Mouse (Mus musculus): ENCODE data around the gene Fam170b. TPM values are rescaled to one million over a fixed set of nuclear protein-coding genes. Genes with fewer than 3 reads are reported as not detected.

Gene Fam170b
- polyA plus RNA-seq, 1 experiment, result not detected

DNA sequence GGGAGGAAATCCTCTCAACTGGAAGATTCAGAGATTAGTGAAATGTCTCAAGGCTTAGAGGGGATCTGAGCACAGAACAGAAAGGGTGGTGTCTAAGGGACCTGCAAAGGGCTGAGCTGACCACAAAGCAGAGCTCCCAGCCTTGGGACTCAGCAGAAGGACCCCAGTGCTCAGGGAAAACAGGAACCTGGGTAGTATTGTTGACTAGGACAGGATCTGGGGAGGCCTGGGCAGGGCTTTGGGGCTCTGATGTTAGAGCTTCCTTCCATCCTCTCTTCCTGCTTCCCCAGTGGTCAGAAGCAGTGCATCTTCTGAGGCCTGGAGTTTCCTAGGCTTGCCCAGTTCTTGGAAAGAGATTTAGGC is 32.1 kb upstream of the Fam170b start:
- no peaks in the 10 kb centered on the region for H3K79me3 ChIP-seq (ENCODE audit: low read depth)
- no peaks in the 10 kb centered on the region for H3K79me2 ChIP-seq (ENCODE audit: control insufficient read depth, insufficient read depth)
- TF ChIP-seq MAX (IDR thresholded peaks at IDR 0.05) (no peak), FOSL1 (IDR thresholded peaks at IDR 0.05; ENCODE audit: insufficient read depth, low read length, poor library complexity, severe bottlenecking) (no peak), MYOD1 (IDR thresholded peaks at IDR 0.05; ENCODE audit: control insufficient read depth, insufficient read length, low read depth) (no peak), CTCF (IDR thresholded peaks at IDR 0.05; ENCODE audit: control insufficient read depth, insufficient read depth, insufficient read length) (no peak), MYOG (IDR thresholded peaks at IDR 0.05; ENCODE audit: control insufficient read depth, extremely low read depth, insufficient read length) (no peak), CEBPB (IDR thresholded peaks at IDR 0.05; ENCODE audit: low read depth) (no peak), USF1 (IDR thresholded peaks at IDR 0.05; ENCODE audit: low read depth) (no peak)
- H3K27me3 ChIP-seq (ENCODE audit: control insufficient read depth, insufficient read depth, insufficient read length), result peaks cover 9% of the 10 kb centered on the region
- no peaks in the 10 kb centered on the region for H3K36me3 ChIP-seq (ENCODE audit: control insufficient read depth, insufficient read depth)
- no peak overlapping the region for H3ac ChIP-seq (ENCODE audit: control insufficient read depth, insufficient read length, low read depth)
- no peak overlapping the region for H3K4me3 ChIP-seq (ENCODE audit: insufficient read depth, poor library complexity, severe bottlenecking)

DNA sequence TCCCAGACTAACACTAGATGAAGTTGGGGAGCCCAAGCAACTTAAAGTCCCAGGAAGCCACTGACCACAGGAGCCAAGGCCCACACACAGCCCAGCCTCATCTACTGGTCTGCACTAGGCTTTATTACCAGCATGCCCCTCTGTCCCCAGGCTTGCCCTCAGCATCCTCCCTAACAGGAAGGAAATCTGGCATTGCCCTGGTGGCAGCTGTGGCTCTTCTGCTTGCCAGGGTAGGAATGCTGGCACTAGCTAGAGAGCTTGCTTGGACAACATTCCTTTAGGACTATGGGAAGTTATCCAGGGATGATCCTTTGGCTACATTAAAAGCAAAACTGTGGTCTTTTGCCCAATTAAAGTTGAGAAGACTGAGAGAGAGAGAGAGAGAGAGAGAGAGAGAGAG is 23.7 kb upstream of the Fam170b start:
- Histone ChIP-seq H3K4me3 (ENCODE audit: insufficient read depth, poor library complexity, severe bottlenecking) (no peak overlapping the region), H3K79me3 (ENCODE audit: low read depth) (no peaks in the 10 kb centered on the region), H3K36me3 (ENCODE audit: control insufficient read depth, insufficient read depth) (no peaks in the 10 kb centered on the region), H3ac (ENCODE audit: control insufficient read depth, insufficient read length, low read depth) (no peak overlapping the region), H3K79me2 (ENCODE audit: control insufficient read depth, insufficient read depth) (no peaks in the 10 kb centered on the region), H3K27me3 (ENCODE audit: control insufficient read depth, insufficient read depth, insufficient read length) (peaks cover 32% of the 10 kb centered on the region)
- TF ChIP-seq USF1 (IDR thresholded peaks at IDR 0.05; ENCODE audit: low read depth), result no peak
- TF ChIP-seq MYOD1 (IDR thresholded peaks at IDR 0.05; ENCODE audit: control insufficient read depth, insufficient read length, low read depth), result no peak
- TF ChIP-seq MYOG (IDR thresholded peaks at IDR 0.05; ENCODE audit: control insufficient read depth, extremely low read depth, insufficient read length), result no peak
- no peak for TF ChIP-seq CEBPB (IDR thresholded peaks at IDR 0.05; ENCODE audit: low read depth)

DNA sequence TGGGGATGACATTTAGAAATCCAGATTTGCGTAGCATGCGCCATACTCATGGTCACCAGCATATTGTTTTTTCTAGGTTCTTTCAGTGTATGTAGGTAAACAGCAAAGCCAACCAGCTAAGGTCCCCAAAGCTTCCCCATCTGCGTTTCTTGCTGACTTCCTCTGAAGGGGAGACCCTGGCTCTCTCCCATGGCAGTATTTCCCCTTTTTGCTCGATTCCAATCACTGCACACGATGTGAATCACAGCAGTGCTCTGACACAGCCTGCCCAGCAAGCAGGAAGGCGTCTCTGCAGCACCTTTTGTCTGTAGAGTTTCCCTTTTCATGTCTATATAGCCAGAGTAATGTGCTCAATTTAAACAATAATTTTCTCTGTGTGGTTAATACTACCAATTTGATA is 21.3 kb upstream of the Fam170b start:
- no peaks in the 10 kb centered on the region for H3K79me3 ChIP-seq (ENCODE audit: low read depth)
- TF ChIP-seq MYOD1 (IDR thresholded peaks at IDR 0.05; ENCODE audit: control insufficient read depth, insufficient read length, low read depth), result no peak
- TF ChIP-seq MAX (IDR thresholded peaks at IDR 0.05), result no peak
- no peak for TF ChIP-seq MYOG (IDR thresholded peaks at IDR 0.05; ENCODE audit: control insufficient read depth, extremely low read depth, insufficient read length)
- TF ChIP-seq USF1 (IDR thresholded peaks at IDR 0.05; ENCODE audit: low read depth), result no peak
- no peak for TF ChIP-seq CTCF (IDR thresholded peaks at IDR 0.05; ENCODE audit: control insufficient read depth, insufficient read depth, insufficient read length)
- TF ChIP-seq CEBPB (IDR thresholded peaks at IDR 0.05; ENCODE audit: low read depth), result no peak
- no peak for TF ChIP-seq FOSL1 (IDR thresholded peaks at IDR 0.05; ENCODE audit: insufficient read depth, low read length, poor library complexity, severe bottlenecking)
- H3ac ChIP-seq (ENCODE audit: control insufficient read depth, insufficient read length, low read depth), result no peak overlapping the region
- H3K27me3 ChIP-seq (ENCODE audit: control insufficient read depth, insufficient read depth, insufficient read length), result peaks cover 41% of the 10 kb centered on the region
- H3K4me3 ChIP-seq (ENCODE audit: insufficient read depth, poor library complexity, severe bottlenecking), result no peak overlapping the region
- H3K79me2 ChIP-seq (ENCODE audit: control insufficient read depth, insufficient read depth), result no peaks in the 10 kb centered on the region
- no peaks in the 10 kb centered on the region for H3K36me3 ChIP-seq (ENCODE audit: control insufficient read depth, insufficient read depth)

DNA sequence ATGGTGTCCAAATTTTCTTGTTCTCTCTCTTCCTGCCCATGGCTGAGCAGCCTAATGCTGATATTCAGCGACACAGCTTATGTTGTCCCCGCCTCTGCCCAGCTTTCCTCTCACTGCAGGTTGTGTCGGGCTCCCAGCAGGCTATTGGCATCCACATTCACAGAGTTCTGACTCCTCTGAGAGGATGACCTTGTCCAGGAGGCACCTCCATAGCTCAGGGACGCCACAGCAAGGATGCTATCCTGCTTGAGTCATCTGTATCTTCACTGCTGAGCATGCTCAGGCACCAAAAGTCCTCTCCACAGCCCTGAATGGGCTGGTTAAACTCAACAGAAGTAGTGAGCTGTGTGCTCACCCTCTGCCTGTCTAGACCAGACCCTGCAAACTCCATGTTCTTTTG is 18.8 kb upstream of the Fam170b start:
- Histone ChIP-seq H3K79me2 (ENCODE audit: control insufficient read depth, insufficient read depth) (no peaks in the 10 kb centered on the region), H3K79me3 (ENCODE audit: low read depth) (no peaks in the 10 kb centered on the region), H3K27me3 (ENCODE audit: control insufficient read depth, insufficient read depth, insufficient read length) (peaks cover 52% of the 10 kb centered on the region), H3ac (ENCODE audit: control insufficient read depth, insufficient read length, low read depth) (no peak overlapping the region), H3K4me3 (ENCODE audit: insufficient read depth, poor library complexity, severe bottlenecking) (no peak overlapping the region), H3K36me3 (ENCODE audit: control insufficient read depth, insufficient read depth) (no peaks in the 10 kb centered on the region)
- no peak for TF ChIP-seq CEBPB (IDR thresholded peaks at IDR 0.05; ENCODE audit: low read depth)
- TF ChIP-seq FOSL1 (IDR thresholded peaks at IDR 0.05; ENCODE audit: insufficient read depth, low read length, poor library complexity, severe bottlenecking), result no peak
- no peak for TF ChIP-seq USF1 (IDR thresholded peaks at IDR 0.05; ENCODE audit: low read depth)
- no peak for TF ChIP-seq MYOG (IDR thresholded peaks at IDR 0.05; ENCODE audit: control insufficient read depth, extremely low read depth, insufficient read length)
- TF ChIP-seq MAX (IDR thresholded peaks at IDR 0.05), result no peak
- no peak for TF ChIP-seq CTCF (IDR thresholded peaks at IDR 0.05; ENCODE audit: control insufficient read depth, insufficient read depth, insufficient read length)
- TF ChIP-seq MYOD1 (IDR thresholded peaks at IDR 0.05; ENCODE audit: control insufficient read depth, insufficient read length, low read depth), result no peak

DNA sequence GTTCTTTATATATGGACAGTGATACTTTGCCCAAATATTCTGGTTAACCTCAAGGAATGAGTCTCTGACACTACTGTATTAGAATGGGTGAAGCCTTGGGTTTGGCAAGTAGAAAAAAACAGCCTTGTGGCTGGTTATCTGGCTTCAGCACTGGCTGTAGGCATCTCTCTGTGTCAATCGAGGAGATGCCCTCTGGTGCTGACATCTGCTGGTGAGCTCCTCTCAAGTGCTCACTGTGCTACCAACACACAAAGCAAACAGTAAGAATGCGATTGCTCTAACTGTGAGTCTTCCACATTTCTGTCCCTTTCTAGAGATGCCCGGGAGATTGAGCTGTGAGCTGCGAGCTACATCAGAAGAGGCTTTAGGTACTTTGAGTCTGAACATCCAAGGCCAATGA is 17.2 kb upstream of the Fam170b start:
- no peaks in the 10 kb centered on the region for H3K36me3 ChIP-seq (ENCODE audit: control insufficient read depth, insufficient read depth)
- no peaks in the 10 kb centered on the region for H3K79me3 ChIP-seq (ENCODE audit: low read depth)
- H3K79me2 ChIP-seq (ENCODE audit: control insufficient read depth, insufficient read depth), result no peaks in the 10 kb centered on the region
- no peak overlapping the region for H3K4me3 ChIP-seq (ENCODE audit: insufficient read depth, poor library complexity, severe bottlenecking)
- TF ChIP-seq MYOD1 (IDR thresholded peaks at IDR 0.05; ENCODE audit: control insufficient read depth, insufficient read length, low read depth) (no peak), CTCF (IDR thresholded peaks at IDR 0.05; ENCODE audit: control insufficient read depth, insufficient read depth, insufficient read length) (no peak), CEBPB (IDR thresholded peaks at IDR 0.05; ENCODE audit: low read depth) (no peak), MYOG (IDR thresholded peaks at IDR 0.05; ENCODE audit: control insufficient read depth, extremely low read depth, insufficient read length) (no peak), FOSL1 (IDR thresholded peaks at IDR 0.05; ENCODE audit: insufficient read depth, low read length, poor library complexity, severe bottlenecking) (no peak), USF1 (IDR thresholded peaks at IDR 0.05; ENCODE audit: low read depth) (no peak), MAX (IDR thresholded peaks at IDR 0.05) (no peak)
- H3ac ChIP-seq (ENCODE audit: control insufficient read depth, insufficient read length, low read depth), result no peak overlapping the region
- H3K27me3 ChIP-seq (ENCODE audit: control insufficient read depth, insufficient read depth, insufficient read length), result peaks cover 50% of the 10 kb centered on the region

DNA sequence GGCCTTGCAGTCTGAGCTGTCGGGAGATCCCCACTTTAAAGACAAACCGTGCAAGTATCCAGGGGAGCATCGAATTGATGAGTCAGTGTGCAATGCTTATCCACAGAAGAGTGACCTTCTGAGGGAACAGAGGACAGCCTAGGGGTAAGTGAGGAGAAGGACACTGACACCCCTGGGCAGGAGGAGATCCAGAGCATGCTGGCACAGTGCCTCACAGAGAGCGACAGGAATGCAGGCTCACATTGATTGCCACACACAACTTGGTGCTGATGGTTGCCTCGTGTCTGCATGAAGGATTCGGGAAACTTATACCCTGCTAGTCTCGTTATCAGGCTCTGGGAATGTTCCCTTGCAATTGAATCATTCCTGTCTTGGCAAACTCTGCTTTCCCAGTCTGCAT is 16.5 kb upstream of the Fam170b start:
- TF ChIP-seq FOSL1 (IDR thresholded peaks at IDR 0.05; ENCODE audit: insufficient read depth, low read length, poor library complexity, severe bottlenecking), result no peak
- TF ChIP-seq MAX (IDR thresholded peaks at IDR 0.05), result no peak
- TF ChIP-seq CEBPB (IDR thresholded peaks at IDR 0.05; ENCODE audit: low read depth), result no peak
- TF ChIP-seq CTCF (IDR thresholded peaks at IDR 0.05; ENCODE audit: control insufficient read depth, insufficient read depth, insufficient read length), result no peak
- no peaks in the 10 kb centered on the region for H3K79me3 ChIP-seq (ENCODE audit: low read depth)
- peaks cover 48% of the 10 kb centered on the region for H3K27me3 ChIP-seq (ENCODE audit: control insufficient read depth, insufficient read depth, insufficient read length)
- no peaks in the 10 kb centered on the region for H3K36me3 ChIP-seq (ENCODE audit: control insufficient read depth, insufficient read depth)
- no peaks in the 10 kb centered on the region for H3K79me2 ChIP-seq (ENCODE audit: control insufficient read depth, insufficient read depth)
- H3ac ChIP-seq (ENCODE audit: control insufficient read depth, insufficient read length, low read depth), result no peak overlapping the region
- no peak overlapping the region for H3K4me3 ChIP-seq (ENCODE audit: insufficient read depth, poor library complexity, severe bottlenecking)
